Mouse (Mus musculus) forebrain, embryonic 12.5 days (tissue): ENCODE results near the gene Mettl18. TPM values are rescaled to one million over a fixed set of nuclear protein-coding genes. Genes with fewer than 3 reads are reported as not detected.
A peak's percentile ranks its signal among the peaks of the same experiment; 100 is the strongest.

Source experiments
- ATAC-seq: fragments of 200-750 bp; cut with Nextera tagmentation; 2 replicates; pipeline ENCODE4 v1.8.0; 2017; ENCODE audit warnings: moderate TSS enrichment; ENCODE audit not compliant: low FRiP score
- H3K27ac ChIP-seq: fragments of 300-500 bp; sonication (generic); 2 replicates; pipeline ENCODE4 v1.5.1; 2016; ENCODE audit warnings: mild to moderate bottlenecking
- H3K27me3 ChIP-seq: fragments of 300-500 bp; sonication (generic); 2 replicates; pipeline ENCODE4 v1.6.1; 2016; ENCODE audit warnings: mild to moderate bottlenecking
- H3K36me3 ChIP-seq: fragments of 300-500 bp; sonication (generic); replicated peaks from 2 replicates; pipeline ENCODE4 v1.6.1; 2016; ENCODE audit warnings: mild to moderate bottlenecking
- H3K4me1 ChIP-seq: fragments of 300-500 bp; sonication (generic); 2 replicates; pipeline ENCODE4 v1.6.1; 2016
- H3K4me2 ChIP-seq: fragments of 300-500 bp; sonication (generic); 2 replicates; pipeline ENCODE4 v1.6.1; 2016; ENCODE audit warnings: mild to moderate bottlenecking, moderate library complexity
- H3K4me3 ChIP-seq: fragments of 300-500 bp; sonication (generic); replicated peaks from 2 replicates; pipeline ENCODE4 v1.5.1; 2016; ENCODE audit warnings: mild to moderate bottlenecking
- H3K9ac ChIP-seq: fragments of 300-500 bp; sonication (generic); 2 replicates; pipeline ENCODE4 v1.6.1; 2016; ENCODE audit warnings: mild to moderate bottlenecking
- H3K9me3 ChIP-seq: fragments of 300-500 bp; sonication (generic); 2 replicates; pipeline ENCODE4 v1.6.1; 2016
- WGBS: fragments of 180-500 bp; shearing (Covaris S2); methylation state at CpG from one replicate; pipeline ENCODE4 v1.1.7; 2016; 5-methylcytosine and 5-hydroxymethylcytosine counted together
- polyA plus RNA-seq: library from polyadenylated mRNA; unstranded; fragments of >200 nt; fragmentation: Nextera tagmentation; extraction: Ambion mirVana; gene quantifications from 2 replicates; pipeline ENCODE4 v1.2.1, GENCODE M21; 2016

Gene Mettl18
- polyA plus RNA-seq: 9.8 and 10.3 TPM in 2 replicates

GRCm38 (mm10) chr1:163994721-163995608, at the start of gene Mettl18, which contains the start of gene BC055324:
TSS of gene Mettl18 (plus strand) at chr1:163994889.
TSS of gene BC055324 (minus strand) at chr1:163994796.
- peak; percentile 98 for ATAC-seq
- Histone ChIP-seq H3K4me1 (peaks cover 11% of the 10 kb centered on the region; the same call in 1 of the 2 replicates), H3K36me3 (no peaks in the 10 kb centered on the region), H3K27ac (0 out of 2 replicates have a peak within 1 kb of the TSS, but pooled peaks have one; percentile 61), H3K9me3 (no peaks in the 10 kb centered on the region), H3K9ac (peak within 1 kb of the TSS; percentile 76), H3K4me3 (peak within 1 kb of the TSS; percentile 72), H3K4me2 (peak within 1 kb of the TSS; percentile 69), H3K27me3 (no peaks in the 10 kb centered on the region)
- WGBS: 4% methylated on average over 43 of the region's 43 CpGs

GRCm38 (mm10) chr1:163953396-163953795, 41.3 kb upstream of the Mettl18 start:
- 86% methylated on average over 2 of the region's 2 CpGs for WGBS

GRCm38 (mm10) chr1:163958036-163958435, 36.7 kb upstream of the Mettl18 start:
- Histone ChIP-seq H3K9ac (no peak overlapping the region), H3K36me3 (peaks cover 61% of the 10 kb centered on the region), H3K9me3 (no peaks in the 10 kb centered on the region), H3K4me1 (no peaks in the 10 kb centered on the region), H3K4me2 (no peak overlapping the region), H3K4me3 (no peak overlapping the region), H3K27me3 (no peaks in the 10 kb centered on the region), H3K27ac (no peak overlapping the region)
- no peak for ATAC-seq
- 90% methylated on average over 3 of the region's 3 CpGs for WGBS

More at GRCm38 (mm10) chr1:163953396-163953795, 41.3 kb upstream of the Mettl18 start:
- Histone ChIP-seq H3K4me1 (no peaks in the 10 kb centered on the region), H3K9me3 (no peaks in the 10 kb centered on the region), H3K4me3 (no peak overlapping the region), H3K4me2 (no peak overlapping the region), H3K36me3 (peaks cover 83% of the 10 kb centered on the region), H3K27ac (no peak overlapping the region), H3K27me3 (no peaks in the 10 kb centered on the region), H3K9ac (no peak overlapping the region)
- ATAC-seq: no peak

- no peaks in the 10 kb centered on the region for H3K4me1 ChIP-seq
- H3K27ac ChIP-seq: no peak overlapping the region
- 93% methylated on average over 10 of the region's 10 CpGs for WGBS
- ATAC-seq: no peak
- no peaks in the 10 kb centered on the region for H3K27me3 ChIP-seq
- H3K9me3 ChIP-seq: no peaks in the 10 kb centered on the region
- no peak overlapping the region for H3K4me3 ChIP-seq
- H3K4me2 ChIP-seq: no peak overlapping the region
- no peak overlapping the region for H3K9ac ChIP-seq
- peaks cover 35% of the 10 kb centered on the region for H3K36me3 ChIP-seq
Observed at GRCm38 (mm10) chr1:163964008-163964689, 30.5 kb upstream of the Mettl18 start.

GRCm38 (mm10) chr1:163974471-163974870, 20.2 kb upstream of the Mettl18 start:
- H3K9ac ChIP-seq: no peak overlapping the region
- H3K4me3 ChIP-seq: no peak overlapping the region
- H3K36me3 ChIP-seq: peaks cover 25% of the 10 kb centered on the region
- H3K9me3 ChIP-seq: no peaks in the 10 kb centered on the region
- H3K4me1 ChIP-seq: no peaks in the 10 kb centered on the region
- ATAC-seq: no peak
- no peak overlapping the region for H3K4me2 ChIP-seq
- H3K27me3 ChIP-seq: no peaks in the 10 kb centered on the region
- WGBS: 94% methylated on average over 1 of the region's 1 CpGs
- no peak overlapping the region for H3K27ac ChIP-seq

GRCm38 (mm10) chr1:163975088-163975487, 19.6 kb upstream of the Mettl18 start:
- no peaks in the 10 kb centered on the region for H3K27me3 ChIP-seq
- no peak overlapping the region for H3K9ac ChIP-seq
- H3K4me1 ChIP-seq: no peaks in the 10 kb centered on the region
- H3K9me3 ChIP-seq: no peaks in the 10 kb centered on the region
- WGBS: 95% methylated on average over 2 of the region's 2 CpGs
- ATAC-seq: no peak
- no peak overlapping the region for H3K4me3 ChIP-seq
- peaks cover 21% of the 10 kb centered on the region; the same call in 1 of the 2 replicates for H3K36me3 ChIP-seq
- no peak overlapping the region for H3K27ac ChIP-seq
- H3K4me2 ChIP-seq: no peak overlapping the region

GRCm38 (mm10) chr1:163976515-163976914, 18.2 kb upstream of the Mettl18 start:
- Histone ChIP-seq H3K4me2 (no peak overlapping the region), H3K9ac (no peak overlapping the region), H3K4me3 (no peak overlapping the region), H3K27me3 (no peaks in the 10 kb centered on the region), H3K9me3 (no peaks in the 10 kb centered on the region), H3K27ac (no peak overlapping the region), H3K4me1 (no peaks in the 10 kb centered on the region), H3K36me3 (peaks cover 26% of the 10 kb centered on the region; the same call in 1 of the 2 replicates)
- ATAC-seq: no peak
- 93% methylated on average over 1 of the region's 1 CpGs for WGBS

- Histone ChIP-seq H3K36me3 (peaks cover 7% of the 10 kb centered on the region; the same call in 1 of the 2 replicates), H3K4me3 (no peak overlapping the region), H3K9me3 (no peaks in the 10 kb centered on the region), H3K4me1 (peaks cover 11% of the 10 kb centered on the region; the same call in 1 of the 2 replicates), H3K27me3 (no peaks in the 10 kb centered on the region), H3K4me2 (no peak overlapping the region), H3K27ac (no peak overlapping the region), H3K9ac (no peak overlapping the region)
- 87% methylated on average over 4 of the region's 4 CpGs for WGBS
- ATAC-seq: no peak
Observed at GRCm38 (mm10) chr1:163992371-163992770, 2.3 kb upstream of the Mettl18 start.

GRCm38 (mm10) chr1:163994173-163994720, 442 bp upstream of the Mettl18 start:
- no peaks in the 10 kb centered on the region for H3K36me3 ChIP-seq
- peaks cover 11% of the 10 kb centered on the region; the same call in 1 of the 2 replicates for H3K4me1 ChIP-seq
- WGBS: 2% methylated on average over 38 of the region's 38 CpGs
- peak; percentile 87 for ATAC-seq
- H3K27ac ChIP-seq: 0 out of 2 replicates have a peak overlapping the region, but pooled peaks have one; percentile 31
- peak overlapping the region; percentile 69 for H3K4me2 ChIP-seq
- H3K27me3 ChIP-seq: no peaks in the 10 kb centered on the region
- H3K9ac ChIP-seq: peak overlapping the region; percentile 76
- H3K4me3 ChIP-seq: peak overlapping the region; percentile 72
- no peaks in the 10 kb centered on the region for H3K9me3 ChIP-seq

- Histone ChIP-seq H3K4me1 (peaks cover 11% of the 10 kb centered on the region; the same call in 1 of the 2 replicates), H3K36me3 (no peaks in the 10 kb centered on the region), H3K9ac (peak overlapping the region; percentile 72), H3K4me2 (peak overlapping the region; percentile 62), H3K27ac (no peak overlapping the region), H3K9me3 (no peaks in the 10 kb centered on the region), H3K4me3 (peak overlapping the region; percentile 72; the same call in 1 of the 2 replicates), H3K27me3 (no peaks in the 10 kb centered on the region)
- no peak for ATAC-seq
- 81% methylated on average over 1 of the region's 2 CpGs for WGBS
Observed at GRCm38 (mm10) chr1:163995609-163995913, 872 bp downstream of the Mettl18 start.

- Histone ChIP-seq H3K27me3 (no peaks in the 10 kb centered on the region), H3K36me3 (no peaks in the 10 kb centered on the region), H3K4me3 (no peak overlapping the region), H3K27ac (no peak overlapping the region), H3K4me2 (no peak overlapping the region), H3K4me1 (no peaks in the 10 kb centered on the region), H3K9me3 (no peaks in the 10 kb centered on the region), H3K9ac (no peak overlapping the region)
- no peak for ATAC-seq
- WGBS: 53% methylated on average over 6 of the region's 6 CpGs
Observed at GRCm38 (mm10) chr1:164001831-164002452, 7.3 kb downstream of the Mettl18 start.

- no peaks in the 10 kb centered on the region for H3K36me3 ChIP-seq
- ATAC-seq: no peak
- 85% methylated on average over 3 of the region's 3 CpGs for WGBS
- no peaks in the 10 kb centered on the region for H3K4me1 ChIP-seq
- no peak overlapping the region for H3K4me3 ChIP-seq
- no peaks in the 10 kb centered on the region for H3K9me3 ChIP-seq
- no peak overlapping the region for H3K4me2 ChIP-seq
- no peaks in the 10 kb centered on the region for H3K27me3 ChIP-seq
- H3K9ac ChIP-seq: no peak overlapping the region
- H3K27ac ChIP-seq: no peak overlapping the region
Observed at GRCm38 (mm10) chr1:164004311-164004710, 9.6 kb downstream of the Mettl18 start.
